Mouse (Mus musculus) thymus, postnatal 36 days (tissue): ENCODE data around the gene Hdac5.
"Not testable (repeated sequence)": the region's sequence is repeated elsewhere in the genome, so short reads cannot be mapped to it uniquely, and the experiment has no call there.

ENCODE experiments used
- DNase-seq, 2 experiments: peaks; one replicate each; pipeline ENCODE4 v3.0.0; 2022; ENCODE audit warnings: mixed read lengths in 2 of 2

Gene Hdac5

DNA sequence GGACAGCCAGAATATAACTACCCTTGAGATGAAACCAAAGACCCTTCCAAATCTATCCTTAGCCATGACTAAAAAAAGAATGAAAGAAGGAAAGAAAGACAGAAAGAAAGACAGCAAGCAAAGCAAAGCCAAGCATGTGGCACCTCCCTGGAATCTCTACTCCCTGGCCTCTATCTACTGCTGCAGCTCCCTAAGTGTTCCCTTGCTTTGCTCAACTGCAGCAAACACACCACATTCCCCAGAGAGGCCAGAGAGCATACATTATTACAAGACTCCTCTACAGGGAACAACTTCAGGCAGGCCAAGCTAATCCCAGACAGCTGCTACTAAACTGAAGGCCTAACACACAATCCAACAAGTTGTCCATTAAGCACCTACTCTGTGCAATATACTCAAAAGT lies 50.1 kb downstream of the Hdac5 start:
- no peak for DNase-seq

DNA sequence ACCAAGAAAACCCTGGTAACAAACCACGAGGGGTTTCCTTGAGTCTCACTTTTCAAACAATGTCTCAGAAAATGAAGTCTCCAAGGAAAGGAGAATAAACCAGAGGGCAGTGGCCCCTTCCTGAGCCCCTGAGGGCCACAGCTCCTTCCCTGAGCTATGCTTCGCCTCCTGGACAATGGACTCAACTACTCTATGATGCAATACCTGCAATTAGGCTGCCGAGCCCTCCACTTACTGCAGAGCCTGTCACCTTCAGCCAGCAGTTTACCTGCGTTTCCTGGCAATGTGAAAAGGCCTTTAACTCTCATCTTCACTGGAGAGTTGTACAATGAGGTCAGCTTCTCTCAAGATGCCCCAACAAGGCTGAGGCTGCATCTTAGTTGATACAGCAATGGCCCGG lies 61.3 kb downstream of the Hdac5 start:
- no peak for DNase-seq

DNA sequence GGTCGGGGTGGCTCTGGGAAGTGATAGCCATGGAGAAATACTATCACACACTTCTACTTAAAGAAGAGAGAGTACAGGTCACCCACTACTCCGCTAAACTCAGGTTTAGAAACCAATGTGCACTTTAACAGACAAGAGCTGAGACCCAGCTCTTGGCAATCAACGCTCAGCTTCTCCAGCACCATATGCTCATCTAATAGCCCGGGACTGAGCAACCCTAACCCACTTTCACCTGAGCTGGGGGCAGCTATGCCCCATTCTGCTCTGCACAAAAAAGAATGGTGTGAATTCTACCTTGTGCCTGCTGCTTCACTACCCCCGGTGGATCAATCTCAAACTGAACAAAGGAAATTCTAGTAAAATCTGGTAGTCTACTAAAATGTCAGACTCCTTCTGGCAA lies 62.4 kb downstream of the Hdac5 start:
- no peak for DNase-seq

DNA sequence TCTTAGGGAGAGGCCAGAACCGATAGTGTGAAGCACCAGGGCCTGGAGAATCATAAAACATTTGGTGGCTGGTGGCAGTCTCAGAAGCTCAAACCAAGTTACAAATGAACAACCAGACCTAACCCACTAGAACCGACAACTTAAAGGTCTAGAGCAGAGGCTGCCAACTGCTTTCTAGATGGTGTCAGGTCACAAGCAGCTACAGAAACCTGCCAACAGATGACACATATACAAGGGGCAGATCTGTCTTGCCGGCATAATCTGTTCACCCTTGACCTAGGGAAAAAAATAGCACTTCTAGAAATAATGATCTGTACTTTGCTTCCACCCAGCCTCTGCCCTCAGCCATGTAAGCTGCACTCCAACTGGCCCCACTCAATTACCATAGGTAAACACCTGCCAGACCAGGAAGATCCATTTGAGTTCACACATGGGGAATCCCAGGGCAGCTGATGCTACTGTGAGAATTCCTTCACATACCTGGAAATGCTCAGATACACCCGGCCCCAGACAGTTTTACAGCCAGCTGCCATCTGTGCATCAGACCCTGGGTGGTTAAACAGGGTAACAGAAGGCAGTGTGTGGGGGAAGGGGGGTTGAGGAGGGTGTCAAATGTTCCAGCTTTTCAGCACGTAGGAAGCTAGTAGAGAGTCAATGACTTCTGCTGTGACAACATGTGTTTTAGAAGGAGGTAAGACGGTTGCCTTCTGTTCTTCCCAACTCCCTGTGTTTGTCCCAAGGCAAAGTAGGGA lies 63.8 kb downstream of the Hdac5 start:
- no peak for DNase-seq

DNA sequence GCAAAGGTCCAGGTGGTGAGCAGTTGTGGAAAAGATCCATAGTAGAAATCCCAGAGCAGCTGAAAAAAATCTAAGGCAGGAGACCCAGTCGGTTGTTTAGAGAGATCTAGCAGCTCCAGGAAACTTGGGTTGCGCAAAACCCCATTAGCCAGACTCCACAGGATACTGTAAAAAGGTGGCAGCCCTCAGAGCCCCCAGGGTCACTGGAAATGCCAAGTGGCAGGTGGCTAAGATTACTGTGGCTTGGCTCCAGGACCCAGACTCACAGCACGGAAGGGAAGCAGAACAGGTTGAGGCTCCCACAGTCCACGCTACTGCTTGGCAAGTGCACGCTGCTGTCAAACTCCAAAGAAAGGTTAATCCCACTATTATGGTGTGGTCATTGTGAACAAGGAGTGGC lies 70.2 kb downstream of the Hdac5 start:
- DNase-seq = no peak

DNA sequence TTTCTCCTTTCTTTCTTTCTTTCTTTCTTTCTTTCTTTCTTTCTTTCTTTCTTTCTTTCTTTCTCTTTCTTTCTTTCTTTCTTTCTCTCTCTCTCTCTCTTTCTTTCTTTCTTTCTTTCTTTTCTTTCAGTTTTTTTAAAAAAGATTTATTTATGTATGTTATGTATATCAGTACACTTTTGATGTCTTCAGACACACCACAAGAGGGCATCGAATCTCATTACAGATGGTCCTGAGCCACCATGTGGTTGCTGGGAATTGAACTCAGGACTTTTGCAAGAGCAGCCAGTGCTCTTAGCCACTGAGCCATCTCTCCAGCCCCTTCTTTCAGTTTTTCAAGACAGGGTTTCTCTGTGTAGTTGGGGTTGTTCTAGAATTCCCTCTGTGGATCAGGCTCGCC lies 71.9 kb downstream of the Hdac5 start:
- DNase-seq = not testable (repeated sequence)

DNA sequence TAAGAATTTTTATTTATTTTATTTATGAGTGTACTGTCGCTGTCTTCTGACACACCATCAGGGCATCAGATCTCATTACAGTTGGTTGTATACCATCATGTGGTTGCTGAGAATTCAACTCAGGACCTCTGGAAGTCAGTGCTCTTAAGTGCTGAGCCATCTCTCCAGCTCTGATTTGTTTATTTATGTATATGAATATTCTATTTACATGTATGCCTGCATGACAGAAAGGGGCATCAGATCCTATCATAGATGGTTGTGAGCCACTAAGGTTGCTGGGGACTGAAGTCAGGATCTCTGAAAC lies 73.2 kb downstream of the Hdac5 start:
- DNase-seq = no peak

DNA sequence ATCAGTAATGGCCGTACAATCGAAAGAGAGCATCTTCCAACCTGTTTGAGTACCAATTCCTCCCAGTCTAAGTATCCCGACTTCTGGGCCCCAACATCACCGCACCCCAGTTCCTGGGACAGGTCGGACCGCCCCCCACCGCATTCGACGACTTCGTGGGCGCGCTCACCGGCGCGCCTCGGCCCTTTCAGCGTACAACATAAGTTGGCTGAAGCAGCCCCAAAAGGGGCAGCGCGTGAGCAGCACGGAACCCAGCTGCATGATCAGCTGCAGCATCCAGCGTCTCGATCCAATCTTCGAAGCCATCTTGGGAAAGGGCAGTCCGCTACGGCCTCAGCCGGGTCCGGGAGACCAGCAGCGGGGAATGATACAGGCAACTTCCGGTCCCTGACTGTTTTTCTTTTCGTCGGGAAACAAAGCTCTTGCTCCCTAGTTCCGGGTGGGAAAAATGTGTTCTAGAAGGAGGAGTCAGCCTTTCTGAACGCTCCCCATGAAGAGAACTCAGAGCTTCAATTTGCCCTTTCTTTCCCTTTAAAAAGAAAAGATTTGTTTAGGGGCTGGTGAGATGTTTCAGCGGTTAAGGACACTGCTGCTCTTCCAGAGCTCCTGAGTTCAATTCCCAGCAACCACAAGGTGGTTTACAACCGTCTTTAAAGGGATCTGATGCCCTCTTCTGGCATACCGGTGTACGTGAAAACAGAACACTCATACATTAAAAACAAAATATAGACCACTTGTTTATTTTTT lies 73.8 kb downstream of the Hdac5 start, which contains the start of gene Tmem101:
Tmem101 (minus strand) TSS at position 366 of the 747 bp plus-strand sequence.
- DNase-seq = peak; percentile 75 to 79

DNA sequence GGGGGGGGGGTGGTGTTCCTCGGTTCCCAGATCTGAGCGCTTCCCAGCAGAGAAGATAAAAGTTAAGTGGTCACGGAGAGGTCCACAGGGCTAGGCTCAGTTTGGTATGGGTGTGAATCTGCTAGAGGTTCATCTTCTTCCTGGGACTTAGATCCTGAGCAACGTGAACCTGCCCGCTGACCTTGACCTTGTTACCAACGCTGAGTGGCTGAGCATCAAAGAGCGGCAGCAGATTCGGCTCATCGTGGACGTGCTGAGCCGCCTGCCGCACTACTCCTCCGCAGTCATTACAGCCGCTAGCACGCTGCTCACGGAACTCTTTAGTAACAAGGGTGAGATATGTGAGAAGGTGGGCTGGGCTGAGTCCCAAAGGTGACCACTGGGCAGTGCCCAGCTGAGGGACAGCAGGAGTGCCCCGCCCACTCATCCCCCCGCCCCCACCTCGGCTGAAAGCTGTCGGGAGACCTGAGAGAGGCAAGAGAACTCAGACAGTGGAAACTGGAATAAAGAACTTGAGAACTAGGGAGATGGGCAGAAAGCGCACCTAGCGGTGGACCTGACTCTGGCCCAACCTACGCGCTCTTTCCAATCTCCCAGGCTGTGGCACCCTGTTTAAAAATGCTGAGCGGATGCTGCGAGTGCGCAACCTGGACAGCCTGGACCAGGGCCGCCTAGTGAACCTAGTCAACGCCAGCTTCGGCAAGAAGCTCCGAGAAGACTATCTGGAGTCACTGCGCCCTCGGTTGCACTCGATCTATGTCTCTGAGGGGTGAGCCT lies 82.6 kb downstream of the Hdac5 start:
- DNase-seq = no peak

DNA sequence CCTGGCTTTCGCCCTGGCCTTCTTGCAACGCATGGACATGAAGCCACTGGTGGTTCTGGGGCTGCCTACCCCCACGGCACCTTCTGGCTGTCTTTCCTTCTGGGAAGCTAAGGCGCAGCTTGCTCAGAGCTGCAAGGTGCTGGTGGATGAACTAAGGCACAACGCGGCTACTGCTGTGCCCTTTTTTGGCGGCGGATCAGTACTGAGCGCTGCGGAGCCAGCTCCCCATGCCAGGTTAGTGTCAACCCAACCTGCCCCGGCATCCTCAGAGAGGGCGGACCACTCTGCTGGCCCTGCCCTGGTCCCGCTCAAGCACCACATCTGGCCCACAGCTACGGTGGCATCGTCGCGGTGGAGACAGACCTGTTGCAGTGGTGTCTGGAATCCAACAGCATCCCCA lies 83.4 kb downstream of the Hdac5 start:
- DNase-seq = no peak

DNA sequence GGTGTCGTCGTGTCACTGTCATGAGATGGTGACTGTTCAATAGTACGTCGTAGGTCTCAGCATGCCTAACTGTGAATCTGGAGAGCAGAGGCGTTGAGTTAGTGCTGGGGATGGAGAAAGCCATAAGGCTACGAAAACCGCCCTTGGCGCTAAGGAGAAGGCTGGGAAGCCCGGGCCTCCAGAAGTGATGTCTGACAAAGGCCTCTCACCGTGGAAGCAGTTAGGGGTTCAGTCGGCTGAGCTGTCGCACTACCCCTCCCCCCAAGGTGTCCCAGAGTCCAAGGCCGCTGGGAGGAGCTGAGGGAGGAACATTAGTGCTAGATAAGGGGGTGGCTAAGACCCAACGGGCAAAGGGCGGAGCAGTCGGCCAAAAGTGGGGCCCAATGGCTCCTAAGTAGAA lies 84.0 kb downstream of the Hdac5 start:
- no peak for DNase-seq

DNA sequence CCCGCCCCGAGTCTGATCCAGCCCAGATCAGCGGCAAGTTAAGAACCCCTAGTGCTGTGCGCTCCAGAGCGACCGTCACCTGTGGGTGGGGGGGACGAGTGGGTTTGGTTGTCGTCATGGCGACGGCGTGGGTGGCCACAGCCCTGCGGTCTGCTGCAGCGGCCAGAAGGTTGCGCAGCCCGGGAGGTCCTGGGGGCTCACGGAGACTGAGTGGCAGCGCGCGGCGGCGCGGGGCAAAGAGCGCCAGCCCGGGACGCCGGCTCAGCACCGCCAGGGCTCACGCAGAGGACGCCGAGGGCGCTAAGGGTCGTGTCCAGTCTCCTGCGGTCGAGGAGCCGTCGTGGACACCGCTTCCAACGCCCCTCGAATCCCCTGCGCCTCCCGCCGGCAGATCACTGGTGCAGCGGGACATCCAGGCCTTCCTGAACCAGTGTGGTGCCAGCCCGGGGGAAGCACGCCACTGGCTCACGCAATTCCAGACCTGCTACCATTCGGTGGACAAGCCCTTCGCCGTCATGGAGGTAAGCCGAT lies 84.4 kb downstream of the Hdac5 start, which contains the start of gene Nags:
Nags (plus strand) TSS at position 43 of the 531 bp plus-strand sequence.
- no peak for DNase-seq

DNA sequence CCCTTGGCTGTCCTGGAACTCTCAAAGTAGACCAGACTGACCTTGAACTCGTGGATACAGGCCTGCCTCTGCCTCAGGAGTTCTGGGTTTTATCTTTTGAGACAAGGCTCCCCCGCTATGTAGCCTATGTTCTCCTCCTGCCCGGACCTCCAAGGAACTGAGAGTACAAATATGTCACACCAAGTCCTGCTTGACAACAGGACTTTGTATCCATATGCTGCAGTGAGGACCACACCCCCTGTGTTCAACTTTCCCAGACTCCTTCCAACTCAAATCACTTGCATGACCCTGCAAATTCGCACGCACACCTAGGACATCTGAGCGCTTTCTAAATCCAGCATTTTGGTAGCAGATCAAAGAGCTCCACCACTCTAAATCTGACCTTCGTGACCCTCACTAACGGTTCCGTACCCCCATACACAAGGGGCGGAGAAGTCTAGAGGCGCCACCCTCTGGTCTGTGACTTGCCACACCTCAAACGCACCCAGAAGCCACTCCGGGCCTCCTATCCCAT lies 85.0 kb downstream of the Hdac5 start:
- no peak for DNase-seq
